Mouse (Mus musculus): ENCODE measurements around the gene 4930432M17Rik. TPM values are rescaled to one million over a fixed set of nuclear protein-coding genes. Genes with fewer than 3 reads are reported as not detected.

4930432M17Rik gene
- not detected for total RNA-seq (2023)

DNA sequence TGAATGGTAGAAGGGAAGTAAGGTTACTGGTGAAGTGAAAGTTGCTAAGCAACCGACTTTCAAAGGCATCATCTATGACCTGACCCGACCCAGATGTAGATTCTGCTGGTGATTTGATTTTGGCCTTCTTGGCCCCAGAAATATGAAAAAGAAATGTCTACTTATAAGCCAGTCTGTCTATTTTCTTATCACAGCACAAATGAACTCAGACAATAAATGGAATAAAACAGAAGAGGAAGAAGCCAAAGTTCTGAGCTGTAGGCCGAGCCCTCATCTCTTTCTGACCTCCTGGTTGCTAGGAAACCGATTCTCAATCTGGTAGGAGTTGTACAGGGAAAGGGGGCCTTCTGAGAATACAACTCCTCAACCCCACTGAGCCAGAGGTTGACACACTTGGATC, at the start of gene 4930432M17Rik:
Gene 4930432M17Rik, plus strand, starts transcription at position 301 of the 400 bp plus-strand sequence.

DNA sequence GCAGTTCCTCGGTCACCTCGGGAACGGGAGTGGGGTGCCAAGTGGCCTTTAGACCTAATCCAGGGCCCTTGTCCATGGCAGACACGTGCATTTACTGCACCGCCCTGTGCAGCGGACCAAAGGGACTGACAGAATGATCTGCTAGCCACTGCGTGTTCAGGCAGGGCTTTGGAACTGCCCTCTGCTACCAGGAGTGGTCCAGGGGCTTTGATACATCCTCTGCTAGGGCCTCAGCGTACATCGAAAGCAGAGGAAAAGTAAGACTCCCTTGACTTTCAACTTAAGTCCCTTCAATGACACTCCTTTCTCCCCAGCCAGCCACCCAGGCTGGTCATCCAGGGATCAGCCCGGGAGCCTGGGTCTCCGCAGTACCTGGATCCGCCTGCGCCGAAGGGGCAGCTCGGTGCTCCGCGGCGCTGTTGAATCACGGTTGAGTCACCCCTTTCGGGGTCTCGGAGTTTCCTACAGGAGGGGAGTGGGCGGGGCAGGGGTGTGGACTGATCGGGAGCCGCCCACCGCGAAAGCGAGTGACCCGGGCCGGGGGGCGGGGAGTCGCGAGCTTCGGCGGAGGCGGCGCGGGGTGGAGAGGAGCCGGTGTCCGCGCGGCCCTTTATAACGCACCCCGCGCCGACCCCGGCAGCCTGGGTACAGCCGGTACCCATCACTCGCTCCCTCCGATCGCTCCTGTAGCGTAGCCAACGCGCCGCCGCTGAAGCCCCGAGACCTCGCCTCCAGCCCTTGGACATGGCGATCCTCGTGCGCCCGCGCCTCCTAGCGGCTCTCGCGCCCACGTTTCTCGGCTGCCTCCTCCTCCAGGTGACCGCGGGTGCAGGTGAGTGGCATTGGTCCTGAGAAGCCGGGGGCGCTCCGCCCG, 52.6 kb downstream of the 4930432M17Rik start, which contains the start of gene F3:
Gene F3, plus strand, starts transcription at position 567 of the 874 bp plus-strand sequence.

Other genes starting within 250 kb of the 4930432M17Rik start
- gene Cnn3, start 244.3 kb upstream of the 4930432M17Rik start, total RNA-seq (2023) = 10 to 100 TPM in 1 of 2 experiments, 1 to 10 TPM in 1; 5.8 to 11.2 TPM
- under 1 TPM in 1 of 2 experiments, not detected in 1; 0.42 TPM for gene Slc44a3, start 138.4 kb upstream of the 4930432M17Rik start, total RNA-seq (2023)
- gene F3, start 52.8 kb downstream of the 4930432M17Rik start, total RNA-seq (2023) = 1 to 10 TPM; 3.3 to 5.4 TPM
- gene Abcd3, start 144.5 kb downstream of the 4930432M17Rik start, total RNA-seq (2023) = 10 to 100 TPM; 10.8 to 11.9 TPM